Mouse (Mus musculus): Measurements from ENCODE around the gene Senp1. TPM values are rescaled to one million over a fixed set of nuclear protein-coding genes. Genes with fewer than 3 reads are reported as not detected.

Senp1 gene
- total RNA-seq, 2 experiments from 2014 or later: 39.0 to 45.5 TPM

DNA sequence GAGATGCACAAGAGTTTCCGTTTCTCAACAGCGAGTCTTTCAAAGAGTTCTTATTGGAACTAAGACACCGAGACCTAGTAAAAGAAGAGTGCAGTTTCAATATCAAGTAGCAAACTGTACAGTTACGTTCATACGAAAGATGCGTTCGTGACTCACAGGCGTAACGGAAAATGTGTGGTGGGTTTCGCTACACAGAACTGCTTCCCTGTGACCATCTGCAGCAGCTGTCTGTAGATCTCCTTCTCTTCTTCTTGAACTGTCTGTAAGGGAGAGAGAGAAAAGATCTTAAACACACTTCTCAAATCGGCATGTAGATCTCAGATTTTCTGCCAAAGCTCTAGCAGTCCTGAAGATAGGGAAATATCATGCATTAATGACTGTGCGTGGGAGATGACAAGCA is 26.9 kb downstream of the Senp1 start:
- ATAC-seq (replicated peaks; ENCODE audit: low FRiP score, low TSS enrichment, poor library complexity, severe bottlenecking): no peak

- ATAC-seq (replicated peaks; ENCODE audit: low FRiP score, low TSS enrichment, poor library complexity, severe bottlenecking): no peak
Measured at GRCm38 (mm10) chr15:98065881-98066280, 27.7 kb downstream of the Senp1 start.

- ATAC-seq (replicated peaks; ENCODE audit: low FRiP score, low TSS enrichment, poor library complexity, severe bottlenecking): 0 out of 2 replicates have a peak, but pooled peaks have one; percentile 71
Measured at GRCm38 (mm10) chr15:98055246-98055645, 38.3 kb downstream of the Senp1 start.

- ATAC-seq (replicated peaks; ENCODE audit: low FRiP score, low TSS enrichment, poor library complexity, severe bottlenecking): no peak
Measured at GRCm38 (mm10) chr15:98051685-98052084, 41.9 kb downstream of the Senp1 start.

DNA sequence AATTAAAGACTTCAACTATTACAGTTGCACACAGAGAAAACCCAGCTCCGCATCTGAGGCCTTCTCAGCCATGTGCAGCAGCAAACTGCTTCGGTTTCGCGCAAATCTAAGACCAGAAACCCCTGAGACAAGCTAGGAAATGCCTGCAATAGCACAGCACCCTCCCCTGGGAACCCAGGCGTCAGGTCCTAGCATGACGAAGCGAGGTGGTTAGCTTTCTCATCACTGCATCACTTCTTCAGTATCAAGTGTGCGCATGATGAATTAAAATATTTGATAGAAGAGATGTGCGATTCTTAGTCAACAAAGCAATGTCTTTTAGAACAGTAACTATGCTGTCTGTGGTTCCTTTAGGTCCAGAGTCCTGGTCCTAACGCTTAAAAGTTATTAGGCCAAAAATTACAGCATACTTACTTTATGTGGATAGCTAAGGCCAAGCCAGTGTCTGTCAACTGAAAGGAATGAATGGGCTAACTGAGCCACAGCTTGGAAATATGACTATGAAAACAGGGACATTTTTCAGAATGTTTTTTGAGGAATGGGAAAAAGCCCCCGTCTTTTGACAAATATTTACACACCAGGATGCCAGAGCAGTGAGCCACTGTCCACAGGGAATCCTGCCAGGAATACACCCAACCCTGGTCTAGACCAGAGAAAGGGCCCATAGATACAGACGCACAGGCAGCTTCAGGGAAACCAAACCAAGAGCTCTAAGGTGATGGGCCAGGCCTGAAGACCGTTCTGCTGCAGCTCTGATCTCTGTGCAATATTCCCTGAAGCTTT is 44.4 kb downstream of the Senp1 start:
- no peak for ATAC-seq (replicated peaks; ENCODE audit: low FRiP score, low TSS enrichment, poor library complexity, severe bottlenecking)

DNA sequence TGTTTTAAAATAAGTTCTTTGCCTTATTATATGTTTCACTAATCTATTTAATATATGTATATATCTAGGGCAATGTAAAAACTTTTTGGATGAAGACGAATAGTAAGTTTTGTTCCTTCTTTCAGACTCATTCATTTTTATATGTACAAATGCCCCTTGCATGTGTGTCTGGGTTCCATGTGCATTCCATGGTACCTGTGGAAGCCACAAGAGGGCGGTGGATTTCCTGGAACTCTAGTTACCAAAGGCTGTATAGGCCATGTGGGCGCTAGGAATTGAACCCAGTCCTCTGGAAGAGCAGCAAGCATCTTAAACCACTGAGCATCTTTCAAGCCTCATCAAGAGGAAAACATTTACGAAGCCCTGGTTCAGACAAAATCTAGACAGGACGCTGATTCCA is 49.2 kb downstream of the Senp1 start:
- ATAC-seq (replicated peaks; ENCODE audit: low FRiP score, low TSS enrichment, poor library complexity, severe bottlenecking): no peak

GRCm38 (mm10) chr15:98043967-98044366 is 49.6 kb downstream of the Senp1 start:
- ATAC-seq (replicated peaks; ENCODE audit: low FRiP score, low TSS enrichment, poor library complexity, severe bottlenecking): no peak

GRCm38 (mm10) chr15:98042508-98042907 is 51.0 kb downstream of the Senp1 start:
- no peak for ATAC-seq (replicated peaks; ENCODE audit: low FRiP score, low TSS enrichment, poor library complexity, severe bottlenecking)

- ATAC-seq (replicated peaks; ENCODE audit: low FRiP score, low TSS enrichment, poor library complexity, severe bottlenecking): no peak
Measured at GRCm38 (mm10) chr15:98039682-98040081, 53.9 kb downstream of the Senp1 start.

- no peak for ATAC-seq (replicated peaks; ENCODE audit: low FRiP score, low TSS enrichment, poor library complexity, severe bottlenecking)
Measured at GRCm38 (mm10) chr15:98036578-98036977, 57.0 kb downstream of the Senp1 start.

- no peak for ATAC-seq (replicated peaks; ENCODE audit: low FRiP score, low TSS enrichment, poor library complexity, severe bottlenecking)
Measured at GRCm38 (mm10) chr15:98035076-98035755, 58.3 kb downstream of the Senp1 start.

GRCm38 (mm10) chr15:98033233-98033748 is 60.3 kb downstream of the Senp1 start:
- ATAC-seq (replicated peaks; ENCODE audit: low FRiP score, low TSS enrichment, poor library complexity, severe bottlenecking): no peak

DNA sequence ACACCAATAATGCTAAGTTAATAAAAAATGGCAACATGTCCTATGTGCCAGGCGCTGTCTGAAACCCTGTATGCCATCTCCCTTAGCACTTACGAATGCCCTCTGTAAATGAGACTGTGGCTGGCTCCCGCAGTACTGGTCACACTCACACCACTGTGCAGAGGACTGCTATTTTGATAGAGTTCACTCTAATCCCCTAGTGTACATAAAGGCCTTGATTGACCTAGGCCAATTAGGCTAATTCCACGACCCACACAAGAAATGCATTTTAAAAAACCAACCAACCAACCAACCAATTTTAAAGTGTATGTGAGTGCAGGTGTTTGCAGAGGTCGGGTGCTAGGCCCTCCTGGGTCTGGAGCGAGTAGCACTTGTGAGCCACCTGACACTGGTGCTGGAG is 63.7 kb downstream of the Senp1 start:
- ATAC-seq (replicated peaks; ENCODE audit: low FRiP score, low TSS enrichment, poor library complexity, severe bottlenecking): no peak

DNA sequence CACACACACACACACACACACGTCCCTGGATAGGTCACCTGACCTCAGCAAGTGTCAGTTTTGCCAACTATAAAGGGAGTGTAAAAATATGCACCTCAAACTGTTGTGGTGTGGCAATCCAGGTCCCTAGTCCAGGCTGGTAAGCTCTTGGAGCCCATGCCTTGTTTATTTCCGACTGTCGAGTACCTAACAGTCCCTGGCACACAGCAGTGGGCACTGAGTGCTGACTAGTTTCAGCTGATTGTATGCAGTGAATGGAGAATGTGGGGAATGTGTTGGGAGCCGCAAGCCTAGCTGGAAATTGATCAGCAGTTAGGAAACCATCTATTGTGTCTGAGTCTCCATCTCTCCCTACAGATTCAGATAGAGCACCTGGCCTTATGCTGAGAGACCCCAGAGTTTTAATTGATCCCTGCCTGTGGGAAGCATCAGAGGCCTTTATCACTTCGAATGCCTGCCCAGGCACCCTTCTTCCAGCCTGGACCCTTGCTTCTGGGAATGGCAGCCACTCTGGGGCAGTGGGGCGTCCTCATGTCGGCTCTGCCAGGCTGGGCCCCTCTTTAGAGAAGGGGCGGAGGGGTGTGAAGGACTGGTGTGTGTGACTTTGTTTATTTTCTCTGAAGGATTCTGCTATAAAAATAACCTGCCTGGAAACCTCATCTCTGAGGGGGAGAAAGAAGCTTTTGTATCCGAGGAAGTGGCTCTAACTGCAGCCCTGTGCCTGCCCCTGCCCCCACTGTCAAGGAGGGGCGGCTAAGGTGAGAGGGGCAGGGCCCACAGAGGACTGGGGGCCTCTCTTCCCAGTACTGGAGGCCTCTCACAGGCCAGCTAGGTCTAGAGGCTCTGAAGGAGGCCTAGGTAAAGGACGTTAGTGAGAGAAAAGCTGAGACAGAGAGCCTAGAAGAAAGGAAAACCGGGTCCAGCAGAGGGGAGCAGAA is 66.3 kb downstream of the Senp1 start:
- ATAC-seq (replicated peaks; ENCODE audit: low FRiP score, low TSS enrichment, poor library complexity, severe bottlenecking): no peak

DNA sequence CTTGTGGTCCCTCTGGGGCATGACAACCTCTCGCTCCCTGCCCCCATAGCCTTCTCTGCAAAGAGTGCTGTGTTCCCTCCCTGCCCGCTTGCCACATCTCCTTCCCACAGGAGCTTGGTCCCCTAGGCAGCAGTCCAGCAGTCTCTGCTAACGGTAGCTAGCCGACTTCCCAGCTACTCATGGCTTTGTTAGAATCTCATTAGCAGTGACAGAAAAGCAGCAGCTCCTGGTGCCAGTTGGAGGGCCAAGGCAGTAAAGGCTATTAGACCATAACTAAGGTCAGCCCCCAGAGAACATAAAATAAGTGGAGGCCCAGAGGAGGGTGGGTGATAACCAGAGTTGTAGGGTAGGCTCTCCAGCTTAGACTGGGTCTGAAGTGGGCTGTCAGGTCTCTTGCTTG is 67.9 kb downstream of the Senp1 start:
- ATAC-seq (replicated peaks; ENCODE audit: low FRiP score, low TSS enrichment, poor library complexity, severe bottlenecking): no peak

DNA sequence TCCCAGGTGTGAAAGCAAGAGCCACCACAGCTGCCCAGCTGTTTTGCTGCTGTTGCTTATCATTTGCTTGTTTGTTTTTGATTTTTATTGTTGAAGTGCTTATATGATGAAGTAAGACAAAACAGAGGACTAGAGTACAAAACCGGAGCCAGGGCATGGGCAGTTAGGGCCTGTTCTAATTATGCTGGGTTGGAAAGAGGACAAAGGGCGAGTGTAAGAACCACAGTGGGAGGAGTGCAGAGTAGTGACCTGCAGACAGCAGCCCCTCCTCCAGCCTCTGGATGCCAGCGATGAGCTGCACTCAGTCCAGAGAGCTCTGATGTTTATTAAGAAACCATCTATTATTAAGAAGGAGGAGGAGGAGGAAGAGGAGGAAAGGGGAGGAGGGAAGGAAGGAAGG is 70.4 kb downstream of the Senp1 start:
- ATAC-seq (replicated peaks; ENCODE audit: low FRiP score, low TSS enrichment, poor library complexity, severe bottlenecking): no peak

GRCm38 (mm10) chr15:98021886-98022285 is 71.7 kb downstream of the Senp1 start:
- no peak for ATAC-seq (replicated peaks; ENCODE audit: low FRiP score, low TSS enrichment, poor library complexity, severe bottlenecking)

DNA sequence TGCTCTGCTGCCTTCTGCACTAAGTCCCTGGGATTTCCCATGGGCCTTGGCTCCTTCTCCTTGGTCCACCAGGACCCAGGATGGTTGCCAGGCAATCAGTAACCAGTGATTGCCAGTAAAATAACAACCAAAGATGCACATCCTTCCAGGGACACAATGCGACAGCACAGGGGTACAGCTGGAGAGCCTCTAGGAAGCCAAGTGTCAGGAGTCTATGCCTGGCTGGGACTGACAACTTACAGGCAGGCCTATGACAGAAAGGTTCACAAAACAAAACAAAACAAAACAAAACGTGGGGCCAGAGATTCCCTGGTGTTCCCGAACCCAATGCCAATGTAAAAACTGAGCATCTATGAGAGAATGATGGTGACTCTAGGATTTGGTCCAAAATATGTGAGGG is 74.5 kb downstream of the Senp1 start:
- no peak for ATAC-seq (replicated peaks; ENCODE audit: low FRiP score, low TSS enrichment, poor library complexity, severe bottlenecking)

- ATAC-seq (replicated peaks; ENCODE audit: low FRiP score, low TSS enrichment, poor library complexity, severe bottlenecking): no peak
Measured at GRCm38 (mm10) chr15:98017925-98018324, 75.6 kb downstream of the Senp1 start.

GRCm38 (mm10) chr15:98012810-98013209 is 80.7 kb downstream of the Senp1 start:
- no peak for ATAC-seq (replicated peaks; ENCODE audit: low FRiP score, low TSS enrichment, poor library complexity, severe bottlenecking)

All from megakaryocyte-erythroid progenitor cell, adult 5-6 weeks (primary cell).